Mouse (Mus musculus): ENCODE measurements around the gene Eps8l1. TPM values are rescaled to one million over a fixed set of nuclear protein-coding genes. Genes with fewer than 3 reads are reported as not detected.
A peak's percentile ranks its signal among the peaks of the same experiment; 100 is the strongest.
"Not testable (repeated sequence)": the region's sequence is repeated elsewhere in the genome, so short reads cannot be mapped to it uniquely, and the experiment has no call there.

Eps8l1 gene
- polyA plus RNA-seq, 1 experiment from 2014 or later = 9.3 TPM

- Histone ChIP-seq H3K4me2 (no peak within 1 kb of the TSS), H3K9me3 (no peaks in the 10 kb centered on the region), H3K9ac (no peak within 1 kb of the TSS), H3K36me3 (no peaks in the 10 kb centered on the region), H3K4me3 (no peak within 1 kb of the TSS), H3K4me1 (replicated peaks) (peaks cover 21% of the 10 kb centered on the region), H3K27me3 (peaks cover 14% of the 10 kb centered on the region), H3K27ac (no peak within 1 kb of the TSS)
- no peak for ATAC-seq (ENCODE audit: low FRiP score)
- WGBS = 8% methylated on average over 4 of the region's 4 CpGs
These were observed 56.0 kb downstream of the Eps8l1 start, which contains the start of gene Tnnt1 for GRCm38 (mm10) chr7:4516332-4517050. Gene Tnnt1, minus strand, starts transcription at chr7:4516382.

GRCm38 (mm10) chr7:4518487-4518886, 58.0 kb downstream of the Eps8l1 start:
- H3K27me3 ChIP-seq = peaks cover 26% of the 10 kb centered on the region
- no peaks in the 10 kb centered on the region for H3K36me3 ChIP-seq
- no peak overlapping the region for H3K4me2 ChIP-seq
- H3K27ac ChIP-seq = no peak overlapping the region
- no peak overlapping the region for H3K9ac ChIP-seq
- no peaks in the 10 kb centered on the region for H3K9me3 ChIP-seq
- H3K4me3 ChIP-seq = no peak overlapping the region
- H3K4me1 ChIP-seq (replicated peaks) = peaks cover 21% of the 10 kb centered on the region
- ATAC-seq (ENCODE audit: low FRiP score) = no peak
- 92% methylated on average over 1 of the region's 1 CpGs for WGBS

- Histone ChIP-seq H3K4me2 (peak overlapping the region; percentile 48), H3K4me3 (peak overlapping the region; percentile 28), H3K27me3 (peaks cover 26% of the 10 kb centered on the region), H3K27ac (no peak overlapping the region), H3K9ac (0 out of 2 replicates have a peak overlapping the region, but pooled peaks have one; percentile 49), H3K36me3 (no peaks in the 10 kb centered on the region), H3K4me1 (replicated peaks) (peaks cover 10% of the 10 kb centered on the region), H3K9me3 (no peaks in the 10 kb centered on the region)
- no peak for ATAC-seq (ENCODE audit: low FRiP score)
- WGBS = 33% methylated on average over 32 of the region's 32 CpGs
These were observed 60.9 kb downstream of the Eps8l1 start for GRCm38 (mm10) chr7:4521231-4522003.

GRCm38 (mm10) chr7:4522292-4522691, 61.8 kb downstream of the Eps8l1 start:
- H3K27me3 ChIP-seq = peaks cover 28% of the 10 kb centered on the region
- H3K36me3 ChIP-seq = no peaks in the 10 kb centered on the region
- H3K9ac ChIP-seq = no peak overlapping the region
- H3K9me3 ChIP-seq = no peaks in the 10 kb centered on the region
- WGBS = 88% methylated on average over 6 of the region's 6 CpGs
- H3K4me1 ChIP-seq (replicated peaks) = peaks cover 15% of the 10 kb centered on the region
- H3K4me3 ChIP-seq = no peak overlapping the region
- H3K4me2 ChIP-seq = no peak overlapping the region
- ATAC-seq (ENCODE audit: low FRiP score) = no peak
- no peak overlapping the region for H3K27ac ChIP-seq

GRCm38 (mm10) chr7:4523205-4524130, 63.0 kb downstream of the Eps8l1 start:
- Histone ChIP-seq H3K9me3 (no peaks in the 10 kb centered on the region), H3K27me3 (peaks cover 31% of the 10 kb centered on the region), H3K27ac (no peak overlapping the region), H3K4me3 (no peak overlapping the region), H3K36me3 (no peaks in the 10 kb centered on the region), H3K4me2 (no peak overlapping the region), H3K9ac (no peak overlapping the region), H3K4me1 (replicated peaks) (peaks cover 17% of the 10 kb centered on the region)
- WGBS = 89% methylated on average over 33 of the region's 33 CpGs
- no peak for ATAC-seq (ENCODE audit: low FRiP score)

DNA sequence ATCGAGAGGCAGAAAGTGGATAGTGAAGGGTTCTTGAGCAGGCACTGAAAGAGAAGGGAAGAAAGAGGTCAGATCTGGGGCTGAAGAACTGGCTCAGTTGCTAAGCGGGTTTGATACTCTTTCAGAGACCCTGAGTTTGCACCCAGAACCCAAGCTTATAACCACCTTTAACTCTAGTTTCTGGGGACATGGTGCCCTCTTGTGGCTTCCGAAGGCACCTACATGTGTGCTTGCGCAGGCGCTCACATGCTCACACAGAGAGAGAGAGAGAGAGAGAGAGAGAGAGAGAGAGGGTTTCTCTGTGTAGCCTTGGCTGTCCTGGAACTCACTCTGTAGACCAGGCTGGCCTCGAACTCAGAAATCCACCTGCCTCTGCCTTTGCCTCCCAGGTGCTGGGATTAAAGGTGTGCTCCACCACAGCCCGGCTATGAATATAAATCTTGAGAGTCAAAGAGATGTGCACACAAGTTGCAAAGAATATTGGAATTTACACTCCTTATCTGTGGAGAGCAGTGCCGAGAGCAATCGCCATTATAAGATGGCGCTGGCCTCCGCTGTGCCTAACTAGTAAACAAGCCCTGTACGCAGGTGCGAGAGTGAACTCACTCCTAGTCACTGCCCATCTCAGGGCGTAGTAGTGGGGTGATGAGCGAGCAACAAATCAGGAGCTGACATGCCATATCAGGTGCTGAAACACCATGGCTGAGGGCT, 63.9 kb downstream of the Eps8l1 start, which contains the start of gene Tnni3:
TSS of gene Tnni3 (minus strand) at position 18 of the 711 bp plus-strand sequence.
- H3K36me3 ChIP-seq; ATAC-seq (ENCODE audit: low FRiP score); H3K4me2 ChIP-seq; H3K9ac ChIP-seq; H3K27ac ChIP-seq; H3K9me3 ChIP-seq; H3K4me3 ChIP-seq: not testable (repeated sequence)
- Histone ChIP-seq H3K27me3 (peaks cover 35% of the 10 kb centered on the region), H3K4me1 (replicated peaks) (peaks cover 17% of the 10 kb centered on the region)
- WGBS = 74% methylated on average over 15 of the region's 15 CpGs

DNA sequence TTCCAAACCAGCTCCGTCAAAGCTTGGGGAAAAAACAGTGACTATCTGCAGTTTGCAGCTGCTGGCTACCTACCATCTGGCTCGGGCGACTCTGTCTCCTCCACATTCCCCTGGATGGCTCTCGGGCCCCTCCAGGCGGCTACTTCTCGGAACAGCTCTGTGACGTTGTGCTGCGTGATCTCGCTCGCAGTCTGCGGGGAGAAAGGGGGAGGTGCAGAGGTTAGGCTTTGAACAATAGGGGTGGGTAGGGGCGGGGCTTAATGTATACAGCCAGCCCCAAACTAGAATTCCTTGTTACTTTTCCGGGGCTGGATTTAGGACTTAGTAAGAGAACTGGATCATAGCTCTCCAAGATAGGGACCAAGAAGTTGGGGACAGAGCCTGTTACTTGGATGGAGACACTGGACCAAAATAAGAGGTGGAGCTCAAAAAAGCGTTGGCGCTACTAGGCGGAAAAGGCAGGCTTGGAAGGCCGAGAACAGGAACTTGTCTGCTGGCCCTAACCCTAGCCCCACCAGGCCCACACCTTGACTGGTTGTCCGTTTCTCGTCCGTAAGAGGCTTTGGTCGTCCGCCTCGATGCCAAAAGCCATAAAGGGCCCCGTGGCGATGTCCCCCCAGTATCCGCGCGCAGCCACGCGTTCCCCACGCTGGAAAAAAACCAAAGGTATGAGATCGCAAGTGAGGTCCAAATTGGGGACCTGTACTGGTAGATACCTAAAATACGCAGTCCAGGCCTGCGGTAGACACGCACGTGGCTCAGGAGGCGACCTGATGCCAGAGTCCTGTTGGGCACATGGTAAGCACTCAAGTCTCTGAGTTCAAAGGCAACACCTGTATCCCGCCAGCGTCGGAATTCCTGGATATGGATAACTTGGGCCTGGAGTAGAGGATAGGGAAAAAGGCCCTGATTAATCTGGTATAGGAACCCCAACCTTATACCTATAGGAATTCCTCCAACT, 66.1 kb downstream of the Eps8l1 start:
- Histone ChIP-seq H3K4me1 (replicated peaks) (peaks cover 9% of the 10 kb centered on the region), H3K36me3 (no peaks in the 10 kb centered on the region), H3K4me2 (peak overlapping the region; percentile 51), H3K9ac (peak overlapping the region; percentile 62), H3K4me3 (peak overlapping the region; percentile 29), H3K27ac (peak overlapping the region; percentile 46), H3K9me3 (no peaks in the 10 kb centered on the region), H3K27me3 (peaks cover 30% of the 10 kb centered on the region; the same call in 1 of the 2 replicates)
- peak; percentile 93 for ATAC-seq (ENCODE audit: low FRiP score)
- 24% methylated on average over 40 of the region's 40 CpGs for WGBS

- no peaks in the 10 kb centered on the region for H3K36me3 ChIP-seq
- H3K27me3 ChIP-seq = peaks cover 30% of the 10 kb centered on the region
- WGBS = 51% methylated on average over 18 of the region's 18 CpGs
- peak overlapping the region; percentile 29; the same call in 1 of the 2 replicates for H3K4me3 ChIP-seq
- H3K4me1 ChIP-seq (replicated peaks) = peaks cover 15% of the 10 kb centered on the region
- H3K4me2 ChIP-seq = peak overlapping the region; percentile 51
- no peaks in the 10 kb centered on the region for H3K9me3 ChIP-seq
- H3K9ac ChIP-seq = peak overlapping the region; percentile 62; the same call in 1 of the 2 replicates
- ATAC-seq (ENCODE audit: low FRiP score) = peak; percentile 5
- H3K27ac ChIP-seq = no peak overlapping the region
These were observed 66.8 kb downstream of the Eps8l1 start for GRCm38 (mm10) chr7:4527302-4527689.

Data from hindbrain, embryonic 13.5 days (tissue).